Comparison of ENCODE assay signal across 8 mouse cellular contexts in genomic region chr1:132298425-132298800, GRCm38 (mm10). TPM values are rescaled to one million over a fixed set of nuclear protein-coding genes. Genes with fewer than 3 reads are reported as not detected.
DNase-seq lines count a peak whose midpoint lies in the region; ATAC-seq lines count a peak whose summit lies in the region.

Klhdc8a (plus strand) TSS chr1:132298626.

- H3K27ac ChIP-seq in forebrain, embryonic 15.5 days (replicated peaks): peak within 1 kb of the TSS; percentile 47
- H3K27ac ChIP-seq in hindbrain, embryonic 14.5 days: peak within 1 kb of the TSS; percentile 76

- peak within 1 kb of the TSS; percentile 54 for H3K4me3 ChIP-seq in forebrain, embryonic 15.5 days
- peak within 1 kb of the TSS; percentile 61 for H3K4me3 ChIP-seq in hindbrain, embryonic 14.5 days (replicated peaks; ENCODE audit: low read length)

- H3K9me3 ChIP-seq in forebrain, embryonic 15.5 days: no peaks in the 10 kb centered on the region
- H3K9me3 ChIP-seq in hindbrain, embryonic 14.5 days (ENCODE audit: control insufficient read depth, low read length): no peaks in the 10 kb centered on the region

- under 1% methylated on average over 28 of the region's 28 CpGs for WGBS in forebrain, embryonic 15.5 days
- under 1% methylated on average over 28 of the region's 28 CpGs for WGBS in hindbrain, embryonic 14.5 days

- H3K4me2 ChIP-seq in forebrain, embryonic 15.5 days (replicated peaks): peak within 1 kb of the TSS; percentile 68
- peak within 1 kb of the TSS; percentile 99 for H3K4me2 ChIP-seq in hindbrain, embryonic 14.5 days (replicated peaks)

- no peaks in the 10 kb centered on the region for H3K36me3 ChIP-seq in forebrain, embryonic 15.5 days
- no peaks in the 10 kb centered on the region for H3K36me3 ChIP-seq in hindbrain, embryonic 14.5 days (replicated peaks; ENCODE audit: control insufficient read depth, insufficient read depth)

- DNase-seq in R1 (ENCODE audit: low read depth, low spot score): peak; percentile 56
- peak; percentile 45 for DNase-seq in hindbrain, embryonic 14.5 days (ENCODE audit: low spot score)
- peak; percentile 27 for DNase-seq in left cerebral cortex, adult 11 months (ENCODE audit: low spot score)
- DNase-seq in lung, postnatal 10 days: peak; percentile 83
- DNase-seq in right cerebral cortex, postnatal 36 days (ENCODE audit: low spot score in 2 of 2): peak; percentile 36 to 39
- DNase-seq in spleen, postnatal 14 days (ENCODE audit: low spot score in 2 of 2): no peak

- H3K27me3 ChIP-seq in forebrain, embryonic 15.5 days: 0 out of 2 replicates have a peak, but pooled peaks cover 3% of the 10 kb centered on the region
- H3K27me3 ChIP-seq in hindbrain, embryonic 14.5 days (ENCODE audit: control insufficient read depth, insufficient read depth, low read length): 0 out of 2 replicates have a peak, but pooled peaks cover 7% of the 10 kb centered on the region

- H3K9ac ChIP-seq in forebrain, embryonic 15.5 days (replicated peaks): peak within 1 kb of the TSS; percentile 67
- peak within 1 kb of the TSS; percentile 80 for H3K9ac ChIP-seq in hindbrain, embryonic 14.5 days

- peak; percentile 63; the same call in 1 of the 2 replicates for ATAC-seq in cerebellum, adult (ENCODE audit: insufficient number of reproducible peaks, low FRiP score, low TSS enrichment)
- peak; percentile 66 for ATAC-seq in forebrain, embryonic 15.5 days (replicated peaks)
- peak; percentile 66 for ATAC-seq in hindbrain, embryonic 14.5 days (ENCODE audit: low FRiP score)

- peaks cover 25% of the 10 kb centered on the region for H3K4me1 ChIP-seq in forebrain, embryonic 15.5 days
- peaks cover 33% of the 10 kb centered on the region for H3K4me1 ChIP-seq in hindbrain, embryonic 14.5 days (replicated peaks; ENCODE audit: control insufficient read depth, insufficient read depth, low read length)

RNA-seq across cellular contexts. Expression of gene Klhdc8a, which starts in this region (rescaled TPM):
- 2.4 and 3.1 TPM in 2 replicates for polyA plus RNA-seq in forebrain, embryonic 15.5 days (2015; fragmentation: Nextera tagmentation; extraction: Ambion mirVana)
- 8.5 and 10.4 TPM in 2 replicates for polyA plus RNA-seq in hindbrain, embryonic 14.5 days (2014; fragmentation: Nextera tagmentation; extraction: Ambion mirVana)

Comparison
In these comparisons a context has a peak if more than half of its experiments do, and no peak if none do; other contexts are left out.
1. DNase-seq: peak in R1 (single experiment), hindbrain, embryonic 14.5 days (single experiment), left cerebral cortex, adult 11 months (single experiment), lung, postnatal 10 days (single experiment) and right cerebral cortex, postnatal 36 days (2 of 2); none in spleen, postnatal 14 days (0 of 2).
2. Peak in every context shown above with its lines, with median percentiles within 50 percentile points of each other: ATAC-seq.